Mouse (Mus musculus): Measurements from ENCODE around the gene Itpka.
A peak's percentile ranks its signal among the peaks of the same experiment; 100 is the strongest.
"Not testable (repeated sequence)": the region's sequence is repeated elsewhere in the genome, so short reads cannot be mapped to it uniquely, and the experiment has no call there.

Itpka gene

DNA sequence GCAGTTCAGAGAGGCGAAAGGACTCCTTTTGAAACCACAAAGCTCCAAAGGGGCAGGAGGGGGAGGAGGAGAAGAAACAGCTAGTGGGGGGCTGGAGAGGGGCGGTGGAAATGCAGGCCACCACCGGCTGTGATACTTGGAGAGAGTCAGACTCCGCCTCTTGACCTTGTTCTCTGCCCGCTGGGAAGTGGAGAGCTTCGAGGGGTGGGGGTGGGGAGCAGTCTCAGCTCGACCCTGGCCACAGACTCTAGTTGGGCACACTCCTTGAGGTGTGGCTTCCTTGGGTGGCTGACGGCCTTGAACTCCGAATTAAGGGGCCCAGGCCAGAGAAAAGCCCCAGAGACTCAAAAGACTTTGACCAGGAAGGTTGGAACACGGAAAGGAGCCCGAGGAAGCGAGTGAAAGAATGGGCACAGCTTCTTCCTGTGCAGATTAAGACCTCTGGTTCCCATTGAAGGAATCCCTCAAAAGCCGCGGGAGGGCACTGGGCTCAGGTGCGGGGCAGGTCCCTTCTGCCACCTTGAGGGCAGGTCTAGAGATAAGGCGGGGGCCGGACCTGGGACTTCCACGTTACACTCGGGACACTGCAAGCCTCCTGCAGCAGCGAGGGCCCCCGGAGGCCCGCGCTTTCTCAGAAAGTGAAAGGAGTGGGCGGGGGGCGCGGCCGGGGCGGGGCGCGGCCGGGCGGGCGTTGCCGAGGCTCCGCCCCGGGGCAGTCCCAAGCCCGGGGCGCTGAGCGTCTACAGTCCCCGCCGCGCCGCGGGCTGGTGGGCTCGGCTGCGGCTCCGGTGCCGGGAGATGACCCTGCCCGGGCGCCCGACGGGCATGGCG is at the start of gene Itpka:
Gene Itpka, plus strand, starts transcription at position 757 of the 831 bp plus-strand sequence.
- peak in 1 of 2 experiments; percentile 64 for DNase-seq (ENCODE audit: low spot score in 2 of 2)

DNA sequence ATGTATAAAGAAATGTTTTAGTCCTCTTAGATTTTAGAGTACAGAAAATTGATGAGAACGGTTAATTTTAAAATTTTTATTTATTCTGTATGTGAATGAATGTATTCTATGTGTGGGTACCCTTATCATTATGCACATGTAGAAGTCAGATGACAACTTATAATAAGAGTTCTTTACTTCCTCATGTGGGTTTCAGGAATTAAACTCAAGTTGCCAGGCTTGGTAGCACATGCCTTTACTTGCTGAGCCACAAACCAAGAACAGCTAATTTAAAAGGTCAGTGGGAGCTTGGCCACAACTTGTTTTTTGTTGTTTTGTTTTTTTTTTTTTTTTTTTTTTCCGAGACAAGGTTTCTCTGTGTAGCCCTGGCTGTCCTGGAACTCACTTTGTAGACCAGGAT is 47.3 kb upstream of the Itpka start:
- no peak for DNase-seq (ENCODE audit: low spot score in 2 of 2)

DNA sequence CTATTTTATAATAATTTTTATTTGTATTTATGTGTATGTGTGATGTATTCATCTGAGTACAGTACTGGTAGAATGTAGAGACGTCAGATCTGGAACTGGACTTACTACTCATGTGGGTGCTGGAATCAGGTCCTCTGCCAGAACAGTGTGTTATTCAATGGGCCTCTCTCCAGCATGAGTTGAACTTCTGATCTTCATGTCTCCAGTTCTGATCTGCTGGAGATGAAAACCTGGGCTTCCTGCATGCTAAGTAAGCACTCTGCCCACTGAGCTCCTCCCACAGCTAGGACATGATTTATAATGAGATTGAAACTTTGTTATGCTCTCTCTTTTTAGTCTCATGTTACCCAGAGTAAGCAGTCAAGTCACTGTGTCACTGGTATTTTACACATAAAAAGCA is 46.0 kb upstream of the Itpka start:
- DNase-seq (ENCODE audit: low spot score in 2 of 2): no peak

DNA sequence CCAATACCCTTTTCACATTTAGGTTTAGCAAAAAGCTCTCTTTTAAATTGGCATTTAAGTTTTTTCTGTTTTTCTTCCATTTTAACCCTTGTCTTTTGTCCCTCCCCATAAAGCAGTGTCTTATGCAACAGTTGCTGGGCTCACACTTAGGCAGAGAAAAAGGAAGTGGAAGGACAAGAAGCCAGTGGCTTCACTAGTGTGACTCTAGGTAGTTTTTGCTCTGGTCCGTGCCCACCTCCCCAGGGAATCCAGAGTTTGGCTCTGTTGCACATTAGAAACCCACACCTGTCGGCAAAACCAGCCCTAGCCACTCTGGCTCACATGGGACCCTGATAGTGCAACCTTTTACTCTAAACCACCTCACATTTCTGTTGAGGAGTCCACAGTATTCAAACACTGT is 43.7 kb upstream of the Itpka start:
- no peak for DNase-seq (ENCODE audit: low spot score in 2 of 2)

DNA sequence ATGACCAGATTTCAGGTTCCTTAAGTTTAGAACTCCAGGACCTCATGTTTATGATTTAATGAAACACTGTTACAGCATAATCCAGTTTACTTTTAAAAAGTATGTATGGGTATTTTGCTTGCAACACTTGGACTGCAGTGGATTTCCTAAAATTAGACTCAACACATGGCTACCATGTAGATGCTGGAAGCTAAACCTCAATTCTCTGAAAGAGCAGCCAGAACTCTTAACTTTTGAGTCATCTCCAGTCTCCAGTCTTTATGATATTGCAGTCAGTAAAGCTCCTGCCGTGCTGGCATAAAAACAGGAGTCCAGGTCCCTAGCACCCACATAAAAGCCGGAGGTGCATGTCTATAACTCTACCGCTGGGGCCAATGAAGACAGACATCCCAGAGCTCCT is 42.2 kb upstream of the Itpka start:
- DNase-seq (ENCODE audit: low spot score in 2 of 2): no peak

DNA sequence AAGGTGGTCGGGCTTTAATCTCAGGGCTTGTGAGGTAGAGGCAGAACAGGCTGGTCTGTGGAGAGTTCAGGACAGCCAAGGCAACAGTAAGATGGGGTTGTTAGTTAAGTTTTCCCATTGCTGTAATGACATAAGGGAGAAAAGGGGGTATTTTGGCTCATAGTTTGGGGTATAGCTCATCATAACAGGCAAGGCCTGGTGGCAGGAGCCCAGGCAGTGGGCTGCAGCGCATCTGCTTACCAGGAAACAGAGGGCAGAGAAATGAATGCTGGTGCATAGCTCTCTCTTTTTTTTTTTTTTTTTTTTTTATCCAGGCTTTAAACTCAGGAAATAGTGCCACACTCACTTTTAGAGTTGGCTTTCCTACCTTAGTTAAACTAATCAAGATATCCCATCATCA is 39.0 kb upstream of the Itpka start:
- no peak for DNase-seq (ENCODE audit: low spot score in 2 of 2)

DNA sequence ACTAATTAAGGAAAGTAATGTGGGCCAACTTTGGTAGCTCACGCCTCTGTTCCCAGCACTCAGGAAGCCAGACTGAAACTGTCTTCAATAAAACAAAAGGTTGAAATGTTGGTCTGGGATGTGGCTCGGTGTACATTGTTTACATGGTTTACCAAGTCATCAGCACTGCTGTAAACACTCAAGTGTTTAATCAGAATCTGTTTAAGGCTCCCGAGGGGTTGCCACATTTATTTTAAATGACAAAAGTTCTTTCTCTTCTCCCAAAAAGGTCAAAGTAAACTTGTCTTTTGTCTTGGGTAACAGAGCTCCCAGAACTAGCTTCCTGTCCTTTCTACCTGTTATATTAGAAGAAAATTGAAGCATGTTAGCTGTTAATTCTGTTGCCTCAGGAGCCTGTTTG is 34.5 kb upstream of the Itpka start:
- DNase-seq (ENCODE audit: low spot score in 2 of 2): no peak

DNA sequence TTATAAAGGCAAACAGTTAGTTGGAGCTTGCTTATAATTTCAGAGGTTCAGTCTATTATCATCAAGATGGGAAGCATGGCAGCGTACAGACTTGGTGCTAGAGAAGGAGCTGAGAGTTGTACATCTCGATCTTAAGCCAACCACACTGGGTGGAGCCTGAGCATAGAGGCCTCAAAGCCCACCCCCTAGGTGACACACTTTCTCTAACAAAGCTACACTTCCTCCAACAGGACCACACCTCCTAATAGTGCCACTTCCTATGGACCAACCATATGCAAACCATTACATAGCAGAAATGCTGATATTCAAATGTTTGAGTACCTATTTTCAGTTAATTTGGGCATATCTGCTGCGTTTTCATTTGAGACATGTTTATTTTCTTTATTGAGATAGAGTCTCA is 32.1 kb upstream of the Itpka start:
- DNase-seq (ENCODE audit: low spot score in 2 of 2): no peak

DNA sequence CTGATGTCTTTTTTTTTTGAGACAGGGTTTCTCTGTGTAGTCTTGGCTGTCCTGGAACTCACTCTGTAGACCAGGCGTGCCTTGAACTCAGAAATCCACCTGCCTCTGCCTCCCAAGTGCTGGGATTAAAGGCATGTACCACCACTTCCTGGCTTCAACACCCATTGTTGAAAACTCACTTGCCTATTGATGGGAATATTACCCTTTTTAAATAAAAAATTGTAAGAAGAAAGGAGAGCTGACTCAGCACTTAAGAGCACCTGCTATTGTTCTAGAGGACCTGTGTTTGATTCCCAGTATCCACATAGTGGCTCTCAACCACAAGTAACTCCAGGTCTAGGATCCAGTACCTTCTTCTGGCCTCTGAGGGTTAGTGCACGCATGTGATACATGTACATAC is 26.3 kb upstream of the Itpka start:
- not testable (repeated sequence) for DNase-seq (ENCODE audit: low spot score in 2 of 2)

DNA sequence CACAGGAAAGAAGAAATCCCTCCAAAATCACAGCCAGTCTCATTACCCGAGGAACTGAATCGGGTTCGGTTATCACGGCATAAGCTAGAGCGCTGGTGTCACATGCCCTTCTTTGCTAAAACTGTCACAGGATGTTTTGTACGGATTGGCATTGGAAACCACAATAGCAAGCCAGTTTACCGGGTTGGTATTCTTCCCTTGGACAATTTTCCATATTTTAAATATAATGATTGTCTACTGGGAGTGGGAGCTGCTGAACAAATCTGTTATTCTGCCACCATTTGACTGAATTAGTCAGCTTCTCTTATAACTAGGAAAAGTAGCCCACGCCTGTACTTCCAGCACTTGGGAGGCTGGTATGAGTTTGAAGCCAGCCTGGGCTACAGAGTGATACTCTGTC is 21.1 kb upstream of the Itpka start:
- no peak for DNase-seq (ENCODE audit: low spot score in 2 of 2)

DNA sequence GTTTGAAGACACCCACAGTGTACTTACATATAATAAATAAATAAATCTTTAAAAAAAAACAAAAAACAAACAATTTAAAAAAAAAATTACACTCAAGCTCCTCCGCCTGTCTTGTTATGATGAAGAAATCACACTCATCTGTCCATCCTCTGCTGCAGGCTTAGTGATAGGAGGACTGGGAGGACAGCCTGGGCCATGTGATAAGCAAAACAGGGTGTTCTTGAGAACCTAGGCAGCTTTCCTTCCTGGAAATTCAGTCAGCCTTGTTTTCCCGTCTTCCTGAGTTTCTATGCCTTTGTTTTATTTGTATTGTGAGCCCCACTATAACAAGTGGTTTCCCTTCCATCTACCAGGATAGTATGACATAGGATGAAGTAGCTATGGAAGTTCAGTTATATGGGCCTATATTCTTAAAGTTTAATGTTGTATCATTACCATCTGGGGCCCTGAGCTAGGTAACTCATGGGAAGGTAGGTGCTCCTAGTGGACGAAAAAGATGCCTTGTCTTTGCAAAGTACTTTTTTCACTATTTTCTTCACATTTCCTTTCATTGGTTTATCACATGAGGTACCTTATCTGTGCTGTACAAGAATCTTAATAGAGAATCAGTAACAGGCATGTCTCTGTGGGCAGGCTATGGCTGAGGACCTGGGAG is 14.2 kb upstream of the Itpka start:
- DNase-seq (ENCODE audit: low spot score in 2 of 2): no peak

DNA sequence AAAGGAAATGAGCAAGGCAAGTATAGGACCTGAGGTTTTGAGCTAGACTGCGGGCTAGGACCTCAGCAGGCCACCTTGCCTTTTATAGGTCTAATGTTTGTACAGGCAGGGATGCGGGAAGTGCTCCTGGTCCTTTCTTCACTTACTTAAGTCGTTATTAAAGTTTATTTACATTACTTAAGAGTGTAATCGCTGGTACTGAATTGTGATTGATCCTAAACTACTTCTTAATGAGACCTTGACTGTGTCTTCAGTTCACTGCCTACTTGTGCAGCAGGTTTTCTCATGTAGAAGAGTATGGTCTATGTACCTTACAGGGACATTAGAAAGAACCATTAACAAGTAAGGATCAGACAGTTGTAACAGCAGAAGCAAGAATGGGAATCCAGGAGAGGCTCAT is 11.4 kb upstream of the Itpka start:
- no peak for DNase-seq (ENCODE audit: low spot score in 2 of 2)

DNA sequence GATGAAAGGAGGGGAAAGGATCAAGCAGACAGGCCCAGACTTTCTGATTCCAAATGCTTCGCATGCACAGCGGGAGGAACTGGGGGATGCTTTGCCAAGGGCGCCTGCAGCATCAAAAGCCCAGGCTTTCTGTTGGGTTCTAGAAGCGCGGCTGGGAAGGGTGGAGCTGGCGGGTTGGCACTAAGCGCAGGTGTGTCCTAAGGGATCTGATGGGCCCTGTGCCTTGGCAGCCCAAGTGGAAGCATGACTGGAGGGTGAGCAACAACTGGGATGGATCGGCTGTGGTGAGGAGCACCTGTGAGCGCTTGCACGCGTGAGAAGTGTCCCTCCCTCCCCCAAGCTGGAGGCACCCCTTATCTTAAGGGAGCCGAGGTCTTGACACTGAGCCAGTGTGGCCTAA is 5.0 kb upstream of the Itpka start:
- DNase-seq (ENCODE audit: low spot score in 2 of 2): no peak

DNA sequence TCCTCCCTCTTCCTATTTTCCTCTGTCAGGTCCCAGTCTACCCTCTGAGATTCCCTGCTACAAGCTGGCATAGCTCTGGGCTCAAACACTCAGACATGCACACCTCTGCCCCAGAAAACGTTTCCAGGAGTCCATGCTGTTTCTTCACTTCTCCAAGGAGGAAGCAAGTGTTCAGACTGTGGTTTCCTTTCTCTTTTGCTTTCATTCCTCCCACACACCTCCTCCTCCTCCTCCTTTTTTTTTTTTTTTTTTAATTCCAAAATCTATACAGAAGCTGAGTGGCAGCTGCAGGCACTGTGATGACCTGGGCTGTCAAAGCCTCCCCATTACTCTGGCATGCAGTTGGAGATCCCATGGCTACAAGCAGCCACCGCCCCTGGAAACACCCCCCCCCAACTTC is 1.6 kb upstream of the Itpka start:
- DNase-seq (ENCODE audit: low spot score in 2 of 2): no peak

DNA sequence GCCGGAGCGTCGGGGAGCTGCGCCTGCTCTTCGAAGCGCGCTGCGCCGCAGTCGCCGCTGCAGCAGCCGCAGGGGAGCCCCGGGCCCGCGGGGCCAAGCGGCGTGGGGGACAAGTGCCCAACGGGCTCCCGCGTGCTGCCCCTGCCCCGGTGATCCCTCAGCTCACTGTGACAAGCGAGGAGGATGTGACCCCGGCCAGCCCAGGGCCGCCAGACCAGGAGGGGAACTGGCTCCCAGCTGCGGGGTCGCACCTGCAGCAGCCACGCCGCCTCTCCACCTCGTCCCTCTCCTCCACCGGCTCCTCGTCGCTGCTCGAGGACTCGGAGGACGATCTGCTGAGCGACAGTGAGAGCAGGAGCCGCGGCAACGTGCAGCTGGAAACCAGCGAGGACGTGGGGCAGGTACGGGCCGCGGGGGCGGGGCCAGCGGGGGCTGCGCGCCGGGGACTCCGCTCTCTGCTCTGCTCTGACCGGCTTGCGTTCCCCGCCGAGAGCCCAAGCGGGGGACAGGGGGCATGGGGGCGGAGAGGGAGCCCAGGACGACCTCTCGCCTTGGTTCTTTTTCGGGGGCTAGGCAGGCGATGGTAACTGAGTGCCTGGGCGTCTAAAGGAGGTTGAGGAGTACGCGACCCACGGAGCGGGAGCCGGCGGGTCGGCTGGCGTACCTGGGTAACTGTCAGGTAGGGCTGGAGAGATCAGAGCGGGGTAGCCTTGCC is 481 bp downstream of the Itpka start:
- peak; percentile 54 to 58 for DNase-seq (ENCODE audit: low spot score in 2 of 2)

DNA sequence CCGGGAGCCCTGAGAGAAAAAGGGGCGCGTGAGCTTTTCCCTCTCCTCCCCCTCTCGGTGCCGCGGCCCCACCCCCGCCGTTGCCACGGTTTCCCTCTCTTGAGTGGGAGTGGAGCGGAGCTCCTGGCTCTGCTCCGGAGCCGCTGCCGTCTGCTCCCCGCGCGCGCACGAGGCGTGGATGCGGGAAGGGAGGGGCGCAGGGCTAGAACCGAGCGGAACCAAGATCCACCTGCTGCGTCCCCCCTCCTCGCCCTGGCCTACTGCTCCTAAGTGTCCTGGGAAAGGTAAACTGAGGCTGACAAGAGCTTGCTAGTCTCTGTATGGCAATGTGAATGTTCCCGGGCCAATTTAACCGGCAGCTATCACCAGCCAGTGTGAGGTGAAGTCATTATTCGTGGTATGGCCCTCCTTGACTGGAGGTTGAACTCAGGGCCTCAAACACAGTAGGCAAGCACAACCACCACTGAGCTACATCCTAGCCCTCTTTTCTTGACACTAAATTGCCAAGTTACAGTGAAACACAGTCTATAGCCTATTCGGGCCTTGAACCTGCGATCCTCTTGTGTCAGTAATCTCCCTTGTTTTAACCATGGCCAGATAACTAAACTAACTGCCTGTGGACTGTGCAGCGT is 1.2 kb downstream of the Itpka start:
- DNase-seq (ENCODE audit: low spot score in 2 of 2): peak; percentile 85 to 86

DNA sequence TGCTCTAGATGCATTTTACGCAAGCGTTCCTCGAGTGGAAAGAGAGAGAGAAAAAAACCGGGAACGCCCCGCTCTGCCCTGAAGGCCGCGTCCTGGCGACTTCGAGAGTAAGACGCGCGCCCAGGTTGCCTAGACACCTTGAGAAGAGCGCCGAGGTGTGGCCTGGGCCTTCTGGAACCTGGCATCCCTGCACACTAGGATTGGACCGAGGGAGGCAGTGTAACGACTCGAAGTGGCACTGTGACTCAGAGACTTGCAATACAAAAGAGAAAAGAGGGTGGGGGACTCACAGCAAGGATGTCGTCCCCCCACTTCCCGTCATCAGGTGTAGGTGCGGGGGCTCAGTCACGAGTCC is 1.6 kb downstream of the Itpka start:
- no peak for DNase-seq (ENCODE audit: low spot score in 2 of 2)

DNA sequence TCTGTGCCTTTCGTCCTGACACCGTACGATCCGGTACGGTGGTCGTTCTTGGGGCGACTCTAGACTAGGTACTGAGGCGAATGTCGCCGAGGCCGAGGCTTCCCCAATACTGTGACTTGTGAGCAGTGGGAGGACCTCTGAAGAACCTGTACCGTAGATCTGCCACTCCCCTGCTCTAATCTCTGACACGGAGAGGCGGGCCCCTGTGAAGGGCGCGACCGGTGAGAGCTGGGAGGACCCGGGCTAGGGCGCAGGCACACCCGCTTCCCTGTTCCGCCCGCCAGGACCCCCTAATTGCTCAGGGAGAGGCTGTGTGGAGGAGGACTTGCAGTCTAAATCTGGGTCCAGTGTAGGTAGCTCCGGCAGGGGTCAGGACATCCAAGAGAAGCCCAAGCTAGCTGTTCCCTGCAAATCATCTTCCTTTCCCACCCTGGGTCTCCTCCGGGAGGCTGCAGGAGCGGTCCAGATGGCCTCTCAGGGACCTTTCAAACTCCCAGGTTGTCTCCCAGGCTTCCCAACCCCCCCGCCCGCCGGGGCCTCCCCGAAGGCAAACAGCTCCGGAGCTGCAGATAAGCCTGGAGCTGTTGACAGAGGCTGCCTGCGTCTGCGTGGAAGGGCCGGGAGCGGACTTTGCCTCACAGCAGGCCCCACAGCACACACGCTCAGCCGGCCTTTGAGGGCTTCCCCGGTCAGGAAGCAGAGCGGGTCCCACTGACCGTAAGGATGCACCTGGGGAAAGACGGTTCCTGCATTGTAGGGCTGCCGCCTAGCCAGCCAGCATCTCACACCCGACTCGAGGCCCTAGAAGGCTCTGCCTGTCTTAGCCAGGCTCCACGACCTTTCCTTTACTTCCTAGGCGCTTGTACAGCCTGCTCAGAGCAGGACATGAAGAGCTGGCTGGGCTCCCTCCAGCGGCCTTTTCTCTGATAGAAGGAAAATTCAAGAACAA is 2.3 kb downstream of the Itpka start:
- peak; percentile 55 for DNase-seq (ENCODE audit: low spot score in 2 of 2)

DNA sequence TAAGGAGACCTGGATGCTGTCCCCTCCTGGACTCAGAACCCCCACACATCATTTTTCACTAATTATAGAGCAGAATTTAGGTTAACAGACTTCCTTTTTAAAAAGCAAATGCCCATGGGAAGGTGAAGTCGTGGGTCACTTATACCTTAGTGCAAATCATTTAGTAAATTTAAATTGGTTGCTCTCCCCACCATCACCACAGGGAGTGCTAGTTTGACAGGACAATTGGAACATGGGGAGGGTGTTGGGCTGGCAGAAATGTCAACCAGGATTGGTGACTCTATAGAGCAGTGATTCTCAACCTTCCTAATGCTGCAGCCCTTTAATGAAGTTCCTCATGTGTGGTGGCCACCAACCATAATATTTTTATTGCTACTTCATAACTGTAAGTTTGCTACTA is 3.1 kb downstream of the Itpka start:
- no peak for DNase-seq (ENCODE audit: low spot score in 2 of 2)

DNA sequence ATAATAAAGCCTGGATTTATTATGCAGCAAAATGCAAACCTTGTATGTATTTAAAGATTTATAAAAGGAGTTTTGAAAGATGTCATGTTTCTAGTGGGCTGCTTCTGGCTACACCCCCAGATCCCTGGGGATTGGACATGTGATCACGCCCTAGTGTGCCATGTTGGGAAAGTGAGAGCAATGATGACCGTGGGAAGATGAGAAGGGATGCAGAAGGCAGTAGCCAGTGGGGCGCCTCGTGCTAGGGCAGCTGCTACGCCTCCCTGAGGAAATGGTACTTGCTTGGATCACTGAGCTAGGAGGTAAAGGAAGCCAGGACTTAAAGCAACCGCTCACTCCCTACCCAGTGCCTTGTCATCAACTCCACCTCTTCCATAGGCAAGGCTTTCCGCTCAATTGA is 5.4 kb downstream of the Itpka start:
- no peak for DNase-seq (ENCODE audit: low spot score in 2 of 2)

DNA sequence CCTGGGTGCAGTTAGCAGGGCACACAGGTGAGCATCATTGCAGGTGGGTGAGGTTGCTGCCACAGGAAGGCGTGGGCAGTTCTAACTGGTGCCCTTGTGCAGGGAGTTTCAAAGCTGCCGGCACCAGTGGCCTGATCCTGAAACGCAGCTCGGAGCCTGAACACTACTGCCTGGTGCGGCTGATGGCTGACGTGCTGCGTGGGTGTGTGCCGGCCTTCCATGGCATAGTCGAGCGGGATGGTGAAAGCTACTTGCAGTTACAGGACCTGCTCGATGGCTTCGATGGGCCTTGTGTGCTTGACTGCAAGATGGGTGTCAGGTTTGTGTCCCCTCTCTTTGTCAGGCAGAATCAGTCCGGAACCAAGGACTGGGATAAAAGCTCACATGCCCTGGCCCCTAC is 7.1 kb downstream of the Itpka start:
- no peak for DNase-seq (ENCODE audit: low spot score in 2 of 2)

All from right cerebral cortex, postnatal 10 days (tissue).